ENCODE assay signal across 9 mouse cellular contexts in genomic region chr8:123537641-123538040, GRCm38 (mm10). TPM values are rescaled to one million over a fixed set of nuclear protein-coding genes. Genes with fewer than 3 reads are reported as not detected.
A peak's percentile ranks its signal among the peaks of the same experiment; 100 is the strongest.
DNase-seq lines count a peak whose midpoint lies in the region; TF ChIP-seq lines count a peak whose summit lies in the region.
"Not testable (repeated sequence)": the region's sequence is repeated elsewhere in the genome, so short reads cannot be mapped to it uniquely, and the experiment has no call there.
"Had no signal": no experiment of that assay in that cellular context is flagged by ENCODE, and none has a peak within 500 bp of the region (broad histone marks: within the 10 kb centered on the region; RNA-seq: fewer than 3 reads in every experiment).

No protein-coding gene starts in this region.

- TF ChIP-seq EP300 in heart, adult 2 months (IDR thresholded peaks at IDR 0.05; ENCODE audit: insufficient read depth, low read depth, low read length) = not testable (repeated sequence)

- H3K36me3 ChIP-seq in heart, adult 2 months (ENCODE audit: control insufficient read depth, insufficient read depth, low read length); kidney, adult 2 months (ENCODE audit: control insufficient read depth, insufficient read depth, low read length): not testable (repeated sequence)

- H3K27me3 ChIP-seq in heart, adult 2 months (ENCODE audit: control insufficient read depth, insufficient read depth, low read length); kidney, adult 2 months (replicated peaks; ENCODE audit: control insufficient read depth, insufficient read depth, low read length): not testable (repeated sequence)

- TF ChIP-seq POLR2A in heart, adult 2 months (IDR thresholded peaks at IDR 0.05; ENCODE audit: insufficient read depth, low read depth, low read length); kidney, adult 2 months (IDR thresholded peaks at IDR 0.05; ENCODE audit: low read depth, low read length): not testable (repeated sequence)

- not testable (repeated sequence) for H3K4me1 ChIP-seq in heart, adult 2 months (ENCODE audit: control insufficient read depth, insufficient read depth, low read length); kidney, adult 2 months (ENCODE audit: control insufficient read depth, insufficient read depth, low read length)

- 79% methylated on average over 7 of the region's 14 CpGs for WGBS in heart, adult 2 months
- WGBS in kidney, adult 2 months = 53% methylated on average over 8 of the region's 14 CpGs

- intact Hi-C loops in heart, adult 2 months (cut with DNase I) = not testable (repeated sequence)

- DNase-seq in T-cell, adult 2 months (ENCODE audit: low spot score) = peak; percentile 37
- DNase-seq in cerebellum, adult 9-11 months = peak; percentile 36
- peak; percentile 37 to 49 for DNase-seq in heart, adult 2 months
- DNase-seq in kidney, adult 2 months = peak; percentile 32
- DNase-seq in layer of hippocampus, adult 8-10 months (ENCODE audit: low spot score in 2 of 2) = peak; percentile 28 to 32
- peak; percentile 42 to 43 for DNase-seq in lung, postnatal 4 days
- peak; percentile 47 to 78 for DNase-seq in spleen, postnatal 4 days (ENCODE audit: low spot score in 2 of 2)
- peak; percentile 28 to 36 for DNase-seq in urinary bladder, adult 18-20 months (ENCODE audit: low spot score in 2 of 2)

- H3K4me3 ChIP-seq in heart, adult 2 months; kidney, adult 2 months (ENCODE audit: insufficient read depth, low read depth, low read length): not testable (repeated sequence)

- not testable (repeated sequence) for H3K79me2 ChIP-seq in heart, adult 2 months (replicated peaks; ENCODE audit: control insufficient read depth, insufficient read depth, low read length)

- not testable (repeated sequence) for H3K27ac ChIP-seq in heart, adult 2 months; kidney, adult 2 months (ENCODE audit: insufficient read depth, low read depth, low read length)

- TF ChIP-seq CTCF in heart, adult 2 months (IDR thresholded peaks at IDR 0.05); kidney, adult 2 months (conservative IDR thresholded peaks at IDR 0.05; ENCODE audit: insufficient read depth, insufficient read length, low read depth, low read length): not testable (repeated sequence)

- H3K9ac ChIP-seq in heart, adult 2 months (ENCODE audit: low read depth, low read length) = not testable (repeated sequence)

RNA-seq across cellular contexts. Expression of gene Gas8, which starts 19.0 kb away (rescaled TPM):
- 1 to 10 TPM; 3.6 to 4.6 TPM for total RNA-seq in heart, adult 2 months (2021)
- 3.1 and 4.0 TPM in 2 replicates for polyA plus RNA-seq in heart, adult 2 months (2012; rRNA removed)
- polyA plus RNA-seq in kidney, adult 2 months (2012; rRNA removed) = 8.4 and 9.3 TPM in 2 replicates
- 10 to 100 TPM; 23.2 to 33.1 (median 26.7) TPM for total RNA-seq in layer of hippocampus, adult 8-10 months (2022)

RNA-seq across cellular contexts. Expression of gene Dbndd1, which starts 22.4 kb away (rescaled TPM):
- total RNA-seq in heart, adult 2 months (2021) = not detected
- polyA plus RNA-seq in heart, adult 2 months (2012; rRNA removed) = 0.27 TPM in 1 of 2 replicates, not detected in the other
- 0.05 and 0.19 TPM in 2 replicates for polyA plus RNA-seq in kidney, adult 2 months (2012; rRNA removed)
- 10 to 100 TPM in 3 of 4 experiments, 1 to 10 TPM in 1; 8.4 to 14.1 (median 11.5) TPM for total RNA-seq in layer of hippocampus, adult 8-10 months (2022)
- total RNA-seq: hematopoietic stem cell, adult 5-6 weeks had no signal

RNA-seq across cellular contexts. Expression of gene Afg3l1, which starts 59.9 kb away (rescaled TPM):
- total RNA-seq in heart, adult 2 months (2021) = 10 to 100 TPM; 60.1 to 65.1 TPM
- 22.6 and 39.2 TPM in 2 replicates for polyA plus RNA-seq in heart, adult 2 months (2012; rRNA removed)
- 36.5 and 38.7 TPM in 2 replicates for polyA plus RNA-seq in kidney, adult 2 months (2012; rRNA removed)
- total RNA-seq in layer of hippocampus, adult 8-10 months (2022) = 10 to 100 TPM; 28.3 to 36.0 (median 32.2) TPM

Comparison
In these comparisons a context has a peak if more than half of its experiments do, and no peak if none do; other contexts are left out.
1. RNA of gene Gas8, which starts 19.0 kb away (total RNA-seq): 23.2 to 33.1 TPM in layer of hippocampus, adult 8-10 months; 3.6 to 4.6 TPM in heart, adult 2 months; every median in the first group is over 4 times any median in the second.
2. RNA of gene Dbndd1, which starts 22.4 kb away (total RNA-seq): 8.4 to 14.1 TPM in layer of hippocampus, adult 8-10 months; not detected in heart, adult 2 months; every median in the first group is over 4 times any median in the second.
3. Peak in every context shown above with its lines, with median percentiles within 50 percentile points of each other: DNase-seq.